Mouse (Mus musculus): ENCODE results near the gene Armc9. TPM values are rescaled to one million over a fixed set of nuclear protein-coding genes. Genes with fewer than 3 reads are reported as not detected.

The Armc9 gene
- polyA plus RNA-seq, 1 experiment = 14.8 TPM

DNA sequence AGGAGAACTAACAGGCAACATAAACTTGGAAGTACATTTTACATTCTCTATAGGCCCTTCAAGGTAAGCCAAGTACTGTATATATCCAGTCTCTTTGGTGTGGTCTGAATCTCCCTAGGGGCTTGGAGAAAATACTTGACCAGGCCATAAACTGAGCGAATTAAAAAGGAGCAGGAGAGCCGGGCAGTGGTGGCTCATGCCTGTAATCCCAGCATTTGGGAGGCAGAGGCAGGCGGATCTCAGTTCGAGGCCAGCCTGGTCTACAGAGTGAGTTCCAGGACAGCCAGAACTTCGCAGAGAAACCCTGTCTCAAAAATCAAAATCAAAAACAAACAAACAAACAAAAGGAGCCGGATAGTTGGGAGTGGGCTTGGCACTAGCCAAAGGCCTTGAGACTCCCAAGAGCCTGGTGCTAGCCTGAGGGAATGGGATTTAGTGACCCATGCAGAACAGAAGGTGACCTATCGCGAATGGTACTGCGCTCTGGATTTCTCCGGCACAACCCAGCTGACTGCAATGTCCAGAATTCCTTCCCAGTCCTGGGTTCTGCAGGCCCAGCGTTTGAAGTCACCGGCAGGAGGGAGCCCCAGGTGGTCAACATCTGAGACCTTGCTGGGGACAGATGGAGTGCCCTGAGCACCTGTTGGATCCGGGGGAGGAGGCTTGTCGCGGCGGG is 158.7 kb downstream of the Armc9 start:
- Histone ChIP-seq H3K4me3 (ENCODE audit: insufficient read depth, low read length) (no peak overlapping the region), H3K4me1 (ENCODE audit: control insufficient read depth, insufficient read depth, low read length) (no peaks in the 10 kb centered on the region), H3K27ac (ENCODE audit: insufficient read depth, low read length) (no peak overlapping the region)
- TF ChIP-seq CTCF (IDR thresholded peaks at IDR 0.05; ENCODE audit: borderline replicate concordance, insufficient read depth, low read length) (no peak), POLR2A (IDR thresholded peaks at IDR 0.05; ENCODE audit: low read depth, low read length) (no peak)

DNA sequence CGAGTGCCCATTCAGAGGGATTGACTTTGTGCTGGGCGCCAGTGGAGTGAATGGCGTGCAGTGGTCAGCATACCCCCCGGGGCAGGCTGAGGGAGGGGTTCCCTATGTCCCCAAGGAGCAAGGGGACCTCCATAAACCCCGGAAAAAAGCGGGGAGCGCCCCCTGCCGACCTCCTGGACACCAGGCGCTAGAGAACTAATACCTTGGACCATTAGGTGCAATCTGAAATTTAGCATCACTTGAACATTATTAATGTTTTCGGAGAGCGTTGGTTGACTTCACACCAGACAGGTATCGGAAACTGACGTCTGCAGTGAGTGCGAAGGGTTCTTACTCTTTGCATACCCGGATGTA is 159.2 kb downstream of the Armc9 start:
- no peaks in the 10 kb centered on the region for H3K4me1 ChIP-seq (ENCODE audit: control insufficient read depth, insufficient read depth, low read length)
- no peak overlapping the region for H3K27ac ChIP-seq (ENCODE audit: insufficient read depth, low read length)
- H3K4me3 ChIP-seq (ENCODE audit: insufficient read depth, low read length) = no peak overlapping the region
- no peak for TF ChIP-seq POLR2A (IDR thresholded peaks at IDR 0.05; ENCODE audit: low read depth, low read length)
- no peak for TF ChIP-seq CTCF (IDR thresholded peaks at IDR 0.05; ENCODE audit: borderline replicate concordance, insufficient read depth, low read length)

- TF ChIP-seq CTCF (IDR thresholded peaks at IDR 0.05; ENCODE audit: borderline replicate concordance, insufficient read depth, low read length) = no peak
- TF ChIP-seq POLR2A (IDR thresholded peaks at IDR 0.05; ENCODE audit: low read depth, low read length) = no peak
- Histone ChIP-seq H3K27ac (ENCODE audit: insufficient read depth, low read length) (no peak overlapping the region), H3K4me3 (ENCODE audit: insufficient read depth, low read length) (no peak overlapping the region), H3K4me1 (ENCODE audit: control insufficient read depth, insufficient read depth, low read length) (no peaks in the 10 kb centered on the region)
Measured at GRCm38 (mm10) chr1:86320822-86321413, 166.3 kb downstream of the Armc9 start.

Other genes starting within 250 kb of the Armc9 start
- gene 4933407L21Rik, start 226.3 kb upstream of the Armc9 start, polyA plus RNA-seq (2011; ENCODE audit: insufficient read length, low read depth, missing spikeins) = not detected in 2 replicates
- not detected in 2 replicates for gene Gpr55, start 193.8 kb upstream of the Armc9 start, polyA plus RNA-seq (2011; ENCODE audit: insufficient read length, low read depth, missing spikeins)
- not detected in 2 replicates for gene Spata3, start 138.0 kb upstream of the Armc9 start, polyA plus RNA-seq (2011; ENCODE audit: insufficient read length, low read depth, missing spikeins)
- not detected in 2 replicates for gene 2810459M11Rik, start 108.9 kb upstream of the Armc9 start, polyA plus RNA-seq (2011; ENCODE audit: insufficient read length, low read depth, missing spikeins)
- gene Psmd1, start 90.4 kb upstream of the Armc9 start, polyA plus RNA-seq (2011; ENCODE audit: insufficient read length, low read depth, missing spikeins) = 115 and 126 TPM in 2 replicates
- 0.23 and 0.25 TPM in 2 replicates for gene Htr2b, start 42.8 kb upstream of the Armc9 start, polyA plus RNA-seq (2011; ENCODE audit: insufficient read length, low read depth, missing spikeins)
- gene Gm21972, start 21.1 kb upstream of the Armc9 start, polyA plus RNA-seq (2011; ENCODE audit: insufficient read length, low read depth, missing spikeins) = 7.6 and 10.5 TPM in 2 replicates
- gene B3gnt7, start 148.1 kb downstream of the Armc9 start, polyA plus RNA-seq (2011; ENCODE audit: insufficient read length, low read depth, missing spikeins) = 0.19 TPM in 1 of 2 replicates, not detected in the other
- gene Ncl, start 204.6 kb downstream of the Armc9 start, polyA plus RNA-seq (2011; ENCODE audit: insufficient read length, low read depth, missing spikeins) = 469 and 498 TPM in 2 replicates

All from embryonic fibroblast, embryonic 13.5 days (primary cell).